Mouse (Mus musculus) embryonic facial prominence, embryonic 15.5 days (tissue): Measurements from ENCODE around the gene Basp1. TPM values are rescaled to one million over a fixed set of nuclear protein-coding genes. Genes with fewer than 3 reads are reported as not detected.
A peak's percentile ranks its signal among the peaks of the same experiment; 100 is the strongest.

ENCODE experiments used
- ATAC-seq: fragments of 200-750 bp; cut with Nextera tagmentation; 2 replicates; pipeline ENCODE4 v1.8.0; 2017; ENCODE audit warnings: low read depth, moderate TSS enrichment; ENCODE audit not compliant: insufficient number of reproducible peaks, low FRiP score, low TSS enrichment
- H3K27ac ChIP-seq: fragments of 300-500 bp; sonication (generic); replicated peaks from 2 replicates; pipeline ENCODE4 v1.5.1; 2015; ENCODE audit warnings: mild to moderate bottlenecking, inconsistent platforms
- H3K27me3 ChIP-seq: fragments of 300-500 bp; sonication (generic); 2 replicates; pipeline ENCODE4 v1.6.1; 2015; ENCODE audit warnings: inconsistent platforms
- H3K36me3 ChIP-seq: fragments of 300-500 bp; sonication (generic); 2 replicates; pipeline ENCODE4 v1.6.1; 2015; ENCODE audit warnings: mild to moderate bottlenecking, inconsistent platforms
- H3K4me1 ChIP-seq: fragments of 300-500 bp; sonication (generic); 2 replicates; pipeline ENCODE4 v1.6.1; 2015; ENCODE audit warnings: inconsistent platforms
- H3K4me2 ChIP-seq: fragments of 300-500 bp; sonication (generic); replicated peaks from 2 replicates; pipeline ENCODE4 v1.6.1; 2015; ENCODE audit warnings: mild to moderate bottlenecking, inconsistent platforms
- H3K4me3 ChIP-seq: fragments of 300-500 bp; sonication (generic); replicated peaks from 2 replicates; pipeline ENCODE4 v1.5.1; 2015; ENCODE audit warnings: mild to moderate bottlenecking, inconsistent platforms
- H3K9ac ChIP-seq: fragments of 300-500 bp; sonication (generic); 2 replicates; pipeline ENCODE4 v1.6.1; 2015; ENCODE audit warnings: inconsistent platforms
- H3K9me3 ChIP-seq: fragments of 300-500 bp; sonication (generic); replicated peaks from 2 replicates; pipeline ENCODE4 v1.6.1; 2016; ENCODE audit warnings: inconsistent platforms
- WGBS: fragments of 180-500 bp; shearing (Covaris S2); methylation state at CpG from one replicate; pipeline ENCODE4 v1.1.7; 2015; 5-methylcytosine and 5-hydroxymethylcytosine counted together
- polyA plus RNA-seq: library from polyadenylated mRNA; unstranded; fragments of >200 nt; fragmentation: Nextera tagmentation; extraction: Ambion mirVana; gene quantifications from 2 replicates; pipeline ENCODE4 v1.2.1, GENCODE M21; 2015

Basp1 gene
- polyA plus RNA-seq, 1 experiment from 2014 or later, result 56.8 TPM

DNA sequence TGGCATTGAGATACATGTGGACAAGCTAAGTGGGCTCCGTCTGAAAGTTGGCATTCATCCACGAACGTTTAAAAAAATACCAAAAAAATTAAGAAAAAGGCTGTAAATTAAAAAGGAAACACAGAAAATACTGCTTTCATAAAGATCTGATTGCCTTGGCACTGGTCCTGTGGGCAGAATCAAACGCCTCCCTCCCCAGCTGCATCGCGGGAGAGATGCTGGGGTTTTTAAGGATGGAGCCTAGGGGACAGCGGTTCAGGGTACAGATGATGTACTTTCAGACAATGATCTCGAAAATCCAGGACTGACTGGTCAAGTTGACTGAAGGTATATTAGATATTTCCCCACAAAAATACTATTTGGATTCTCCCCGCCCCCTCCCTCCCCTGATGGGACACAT is 49.9 kb downstream of the Basp1 start:
- H3K36me3 ChIP-seq, result no peaks in the 10 kb centered on the region
- H3K4me3 ChIP-seq, result peak overlapping the region; percentile 41; the same call in 1 of the 2 replicates
- H3K4me2 ChIP-seq, result no peak overlapping the region
- 84% methylated on average over 9 of the region's 9 CpGs for WGBS
- ATAC-seq, result no peak
- H3K9me3 ChIP-seq, result no peaks in the 10 kb centered on the region
- H3K27ac ChIP-seq, result no peak overlapping the region
- H3K27me3 ChIP-seq, result no peaks in the 10 kb centered on the region
- H3K9ac ChIP-seq, result no peak overlapping the region
- H3K4me1 ChIP-seq, result peaks cover 23% of the 10 kb centered on the region

DNA sequence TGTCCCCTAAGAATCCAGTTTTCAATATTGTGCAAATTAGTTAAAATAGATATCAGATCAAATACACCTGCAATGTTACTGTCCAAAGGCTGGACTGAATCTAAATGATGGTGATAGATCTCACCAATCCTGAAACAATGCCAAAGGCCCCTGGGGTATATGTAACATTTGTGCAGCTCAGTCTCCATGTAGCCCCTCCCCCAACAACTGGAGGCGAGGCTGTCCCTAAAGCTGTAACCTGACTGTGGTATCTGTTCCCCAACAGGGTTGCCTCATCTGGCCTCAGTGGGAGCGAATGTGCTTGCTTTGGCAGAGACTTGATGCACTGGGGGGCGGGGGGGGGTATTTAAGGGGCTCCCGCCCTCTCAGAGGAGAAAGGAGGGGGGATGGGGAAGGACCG is 52.7 kb downstream of the Basp1 start:
- WGBS, result 44% methylated on average over 5 of the region's 5 CpGs
- Histone ChIP-seq H3K4me2 (no peak overlapping the region), H3K27me3 (no peaks in the 10 kb centered on the region), H3K4me3 (no peak overlapping the region), H3K9ac (no peak overlapping the region), H3K4me1 (peaks cover 23% of the 10 kb centered on the region), H3K9me3 (no peaks in the 10 kb centered on the region), H3K27ac (no peak overlapping the region), H3K36me3 (no peaks in the 10 kb centered on the region)
- ATAC-seq, result no peak

DNA sequence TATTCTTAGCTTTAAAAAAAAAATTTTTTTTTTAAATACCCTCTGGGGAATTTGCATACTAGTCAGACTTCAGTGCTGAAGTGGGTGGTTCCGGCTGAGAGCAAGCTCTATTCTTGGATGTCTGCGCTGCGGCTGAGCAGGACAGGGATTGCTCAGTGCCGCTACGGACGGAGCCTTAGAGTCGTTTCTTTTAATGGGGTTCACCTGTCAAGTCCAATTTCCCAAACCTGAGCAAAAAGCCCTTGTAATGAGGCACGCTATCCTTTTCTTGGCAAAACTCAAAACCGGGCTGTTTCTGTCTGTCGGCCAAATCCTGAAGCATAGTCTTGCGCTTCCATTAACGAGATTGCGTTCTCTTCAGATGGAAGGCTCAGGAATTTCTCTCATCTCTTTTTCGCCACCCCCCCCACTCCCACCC is 54.9 kb downstream of the Basp1 start:
- Histone ChIP-seq H3K36me3 (no peaks in the 10 kb centered on the region), H3K9me3 (no peaks in the 10 kb centered on the region), H3K9ac (no peak overlapping the region), H3K27ac (no peak overlapping the region), H3K4me3 (0 out of 2 replicates have a peak overlapping the region, but pooled peaks have one; percentile 6), H3K27me3 (no peaks in the 10 kb centered on the region), H3K4me2 (peak overlapping the region; percentile 21; the same call in 1 of the 2 replicates), H3K4me1 (peaks cover 7% of the 10 kb centered on the region)
- ATAC-seq, result no peak
- WGBS, result 17% methylated on average over 14 of the region's 14 CpGs

DNA sequence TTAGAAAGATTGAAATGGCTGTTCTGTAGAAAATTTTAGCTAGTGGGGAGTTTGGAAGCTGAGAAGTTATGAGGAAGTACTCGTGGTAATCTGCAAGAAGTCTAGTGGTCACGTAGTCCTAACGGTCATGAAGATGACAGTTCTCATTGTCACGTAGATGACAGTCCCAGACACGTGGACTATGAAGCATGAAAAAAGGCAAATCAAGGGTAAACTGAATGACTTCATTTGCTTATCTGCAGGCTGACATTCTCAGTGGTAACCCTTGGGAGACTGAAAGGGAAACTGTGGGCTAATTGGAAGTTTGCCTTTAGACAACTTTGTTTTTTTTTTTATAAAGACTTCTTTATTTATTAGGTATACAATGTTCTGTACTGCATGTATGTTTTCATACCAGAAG is 58.2 kb downstream of the Basp1 start:
- Histone ChIP-seq H3K4me3 (no peak overlapping the region), H3K4me2 (no peak overlapping the region), H3K27me3 (no peaks in the 10 kb centered on the region), H3K9me3 (no peaks in the 10 kb centered on the region), H3K4me1 (peaks cover 5% of the 10 kb centered on the region), H3K27ac (no peak overlapping the region), H3K36me3 (no peaks in the 10 kb centered on the region), H3K9ac (no peak overlapping the region)
- no peak for ATAC-seq
- WGBS, result 89% methylated on average over 5 of the region's 5 CpGs

DNA sequence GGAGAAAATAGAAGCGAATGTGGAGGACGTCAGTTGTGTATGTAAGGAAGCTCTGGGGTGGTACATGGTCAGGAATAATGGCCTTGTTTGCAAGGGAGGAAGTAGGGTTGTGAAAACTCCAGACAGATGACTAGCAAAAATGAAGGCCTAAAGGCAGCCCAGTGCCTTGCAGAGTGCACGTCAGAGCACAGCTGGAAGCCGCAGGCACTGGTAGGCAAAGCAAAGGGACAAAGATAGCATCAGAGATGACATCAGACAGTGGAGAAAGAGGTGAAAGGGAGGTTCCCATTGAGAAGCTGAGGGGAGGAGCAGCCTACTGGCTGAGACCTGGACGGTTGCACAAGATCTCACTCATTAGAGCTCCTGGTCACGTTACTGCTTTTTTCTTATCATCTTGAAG is 58.8 kb downstream of the Basp1 start:
- WGBS, result 71% methylated on average over 6 of the region's 6 CpGs
- no peak for ATAC-seq
- no peak overlapping the region for H3K4me2 ChIP-seq

DNA sequence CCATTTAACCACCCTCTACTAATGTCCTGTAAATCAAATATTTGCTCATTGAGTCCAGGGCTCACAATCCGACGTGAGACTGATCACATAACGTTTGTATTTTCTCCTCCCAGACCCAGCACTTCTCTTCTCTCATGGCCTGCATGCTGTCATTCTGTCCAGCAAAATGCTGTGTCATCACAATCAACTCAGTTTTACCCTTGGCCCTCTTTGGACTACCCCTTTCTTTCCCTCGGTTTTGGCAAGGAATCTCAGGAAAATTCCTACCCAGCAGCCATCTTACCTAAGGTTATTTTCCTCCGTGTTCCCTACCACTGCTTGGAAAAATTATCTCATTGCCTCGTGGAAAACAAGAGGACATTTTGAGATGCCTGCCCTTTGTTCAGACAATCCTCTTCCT is 60.1 kb downstream of the Basp1 start:
- Histone ChIP-seq H3K27ac (no peak overlapping the region), H3K27me3 (no peaks in the 10 kb centered on the region), H3K9ac (no peak overlapping the region), H3K36me3 (no peaks in the 10 kb centered on the region), H3K9me3 (no peaks in the 10 kb centered on the region), H3K4me3 (no peak overlapping the region), H3K4me1 (no peaks in the 10 kb centered on the region), H3K4me2 (no peak overlapping the region)
- WGBS, result 75% methylated on average over 6 of the region's 6 CpGs
- no peak for ATAC-seq

More for the DNA sequence above, 58.8 kb downstream of the Basp1 start:
- H3K4me3 ChIP-seq, result no peak overlapping the region
- H3K27me3 ChIP-seq, result no peaks in the 10 kb centered on the region
- H3K9me3 ChIP-seq, result no peaks in the 10 kb centered on the region
- H3K4me1 ChIP-seq, result no peaks in the 10 kb centered on the region
- H3K9ac ChIP-seq, result no peak overlapping the region
- no peak overlapping the region for H3K27ac ChIP-seq
- no peaks in the 10 kb centered on the region for H3K36me3 ChIP-seq

DNA sequence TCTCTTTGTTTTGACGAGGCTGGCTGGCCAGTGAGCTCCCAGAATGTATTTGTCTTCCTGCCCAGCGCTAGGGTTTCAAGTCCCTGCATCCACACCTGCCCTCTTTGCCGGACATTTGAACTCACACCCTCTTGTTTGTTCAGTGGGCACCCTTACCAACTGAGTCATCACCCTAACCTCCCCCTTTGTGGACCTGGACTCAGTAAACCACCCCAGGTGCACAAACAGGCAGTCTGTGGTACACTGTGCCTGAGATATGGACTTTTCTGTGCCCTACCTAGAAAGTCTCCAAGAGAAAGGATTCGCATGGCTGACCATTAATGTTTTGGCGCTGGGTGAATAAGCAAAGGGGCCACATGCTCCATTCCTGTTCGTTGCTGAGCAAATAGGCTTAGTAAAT is 70.3 kb downstream of the Basp1 start:
- no peak for ATAC-seq
- Histone ChIP-seq H3K27me3 (no peaks in the 10 kb centered on the region), H3K4me3 (no peak overlapping the region), H3K4me2 (no peak overlapping the region), H3K9ac (no peak overlapping the region), H3K27ac (no peak overlapping the region), H3K4me1 (no peaks in the 10 kb centered on the region), H3K36me3 (no peaks in the 10 kb centered on the region), H3K9me3 (no peaks in the 10 kb centered on the region)
- WGBS, result 77% methylated on average over 6 of the region's 6 CpGs

DNA sequence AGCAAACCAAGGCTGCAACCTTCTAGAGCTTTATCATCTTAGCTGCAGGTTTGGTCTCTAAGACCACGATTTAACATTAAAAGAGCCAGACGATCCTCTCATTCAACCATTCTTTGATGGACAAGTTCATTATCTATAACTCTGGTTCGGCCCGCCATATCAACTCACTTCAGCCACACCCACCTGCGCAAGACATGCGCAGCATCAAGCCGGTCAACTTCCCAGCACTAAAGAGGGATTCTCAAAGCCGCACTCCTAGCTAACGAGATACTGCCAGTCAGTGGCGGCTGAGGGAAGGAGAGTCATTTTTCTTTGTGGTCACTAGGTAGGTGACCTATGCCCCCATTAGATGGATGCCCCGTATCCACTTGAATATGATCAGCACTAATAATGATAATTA is 78.3 kb downstream of the Basp1 start:
- Histone ChIP-seq H3K4me2 (no peak overlapping the region), H3K36me3 (no peaks in the 10 kb centered on the region), H3K4me3 (no peak overlapping the region), H3K27me3 (no peaks in the 10 kb centered on the region), H3K27ac (no peak overlapping the region), H3K9ac (no peak overlapping the region), H3K9me3 (no peaks in the 10 kb centered on the region), H3K4me1 (no peaks in the 10 kb centered on the region)
- ATAC-seq, result no peak
- 86% methylated on average over 11 of the region's 11 CpGs for WGBS

DNA sequence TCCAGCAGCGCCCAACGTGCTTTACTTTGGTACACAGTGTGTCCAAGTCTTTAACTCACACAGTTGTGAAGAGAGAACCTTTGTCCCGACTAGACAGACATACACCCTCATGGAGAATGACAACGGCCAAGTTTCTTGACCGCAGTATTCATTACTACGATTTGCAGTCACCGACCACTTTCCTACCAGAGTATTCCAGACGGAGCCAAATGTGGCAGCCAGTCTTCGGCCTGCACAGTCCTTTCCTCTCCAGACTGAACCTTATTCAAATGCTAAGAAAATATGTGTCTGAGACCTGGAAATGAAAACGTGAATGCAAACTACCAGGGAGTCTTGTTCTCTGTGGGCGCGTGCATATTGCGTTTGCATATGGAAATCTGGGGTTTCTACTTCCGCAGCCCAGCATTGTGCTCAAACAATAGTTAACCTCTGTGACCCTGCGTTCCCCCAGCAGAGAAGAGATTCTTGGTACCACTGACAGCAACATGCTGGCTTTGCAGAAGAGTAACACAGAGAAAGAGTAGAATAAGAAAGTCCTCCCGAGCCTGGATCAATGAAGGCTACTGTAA is 81.6 kb downstream of the Basp1 start:
- no peaks in the 10 kb centered on the region for H3K9me3 ChIP-seq
- H3K4me2 ChIP-seq, result no peak overlapping the region
- no peaks in the 10 kb centered on the region for H3K36me3 ChIP-seq
- H3K4me3 ChIP-seq, result no peak overlapping the region
- WGBS, result 61% methylated on average over 16 of the region's 16 CpGs
- no peaks in the 10 kb centered on the region for H3K4me1 ChIP-seq
- H3K27me3 ChIP-seq, result no peaks in the 10 kb centered on the region
- H3K9ac ChIP-seq, result no peak overlapping the region
- no peak for ATAC-seq
- no peak overlapping the region for H3K27ac ChIP-seq

DNA sequence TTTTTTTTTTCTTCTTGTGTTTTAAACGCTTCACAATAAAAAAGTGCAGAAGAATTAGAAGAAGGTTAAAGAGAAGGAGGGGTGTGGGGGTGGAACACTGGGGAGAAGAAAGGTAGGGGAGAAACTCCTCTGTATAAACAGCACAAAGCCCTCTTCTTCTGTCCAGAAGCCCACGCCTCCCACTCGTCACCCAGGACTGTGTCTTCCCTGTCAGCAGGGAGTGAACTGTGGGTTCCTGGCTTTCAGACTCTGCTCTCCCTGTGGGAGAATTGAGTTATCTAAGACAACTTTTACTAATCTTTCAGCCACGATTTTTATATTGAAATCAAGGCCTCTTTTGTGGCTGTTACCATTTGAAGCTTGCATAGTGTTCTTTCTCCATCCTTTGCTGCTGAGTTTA is 82.6 kb downstream of the Basp1 start:
- no peak overlapping the region for H3K9ac ChIP-seq
- no peak overlapping the region for H3K4me2 ChIP-seq
- no peaks in the 10 kb centered on the region for H3K4me1 ChIP-seq
- no peak for ATAC-seq
- no peak overlapping the region for H3K27ac ChIP-seq
- no peaks in the 10 kb centered on the region for H3K36me3 ChIP-seq
- no peaks in the 10 kb centered on the region for H3K9me3 ChIP-seq
- 68% methylated on average over 4 of the region's 4 CpGs for WGBS
- no peaks in the 10 kb centered on the region for H3K27me3 ChIP-seq
- no peak overlapping the region for H3K4me3 ChIP-seq

DNA sequence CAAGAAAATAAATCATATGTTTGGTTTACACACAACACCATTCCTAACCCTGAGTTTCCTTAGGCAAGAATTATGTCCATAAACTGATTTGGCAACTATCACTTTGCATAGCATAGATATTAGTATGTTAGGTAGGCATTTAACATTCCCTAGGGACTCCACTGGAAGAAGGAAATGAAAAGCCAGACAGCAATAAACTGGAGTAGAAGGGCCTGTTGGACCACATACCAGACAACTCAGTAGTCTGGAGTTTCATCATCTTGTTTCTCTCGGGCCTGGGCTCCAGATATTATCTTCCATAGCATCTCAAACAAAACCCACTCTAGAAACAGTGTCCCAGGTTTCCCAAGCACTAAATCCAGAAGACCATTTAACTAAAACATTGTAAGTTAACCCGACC is 91.0 kb downstream of the Basp1 start:
- no peaks in the 10 kb centered on the region for H3K27me3 ChIP-seq
- no peak for ATAC-seq
- WGBS, result 53% methylated on average over 2 of the region's 2 CpGs
- H3K4me2 ChIP-seq, result no peak overlapping the region
- no peak overlapping the region for H3K27ac ChIP-seq
- H3K36me3 ChIP-seq, result no peaks in the 10 kb centered on the region
- H3K9me3 ChIP-seq, result no peaks in the 10 kb centered on the region
- no peak overlapping the region for H3K9ac ChIP-seq
- H3K4me3 ChIP-seq, result no peak overlapping the region
- no peaks in the 10 kb centered on the region for H3K4me1 ChIP-seq

DNA sequence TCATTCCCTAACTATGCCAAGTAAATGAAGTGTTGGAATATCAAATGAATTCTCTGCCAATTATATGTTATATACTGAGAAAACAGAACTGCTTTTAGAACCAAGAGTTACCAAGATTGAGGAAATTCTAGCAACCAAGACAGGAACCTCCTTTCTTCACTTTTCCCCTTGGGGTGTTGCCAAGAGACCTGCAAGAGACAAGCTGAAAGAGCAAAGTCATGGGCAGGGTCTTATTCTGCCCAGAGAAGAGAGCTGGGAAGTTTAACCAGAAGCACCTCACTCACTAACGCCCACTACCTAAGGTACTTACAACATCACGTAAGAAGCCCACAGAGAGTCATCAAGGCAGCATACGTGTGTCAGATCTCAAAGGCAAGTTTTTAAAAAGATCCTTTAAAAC is 91.5 kb downstream of the Basp1 start:
- WGBS, result 86% methylated on average over 3 of the region's 3 CpGs
- Histone ChIP-seq H3K9ac (no peak overlapping the region), H3K36me3 (no peaks in the 10 kb centered on the region), H3K4me2 (no peak overlapping the region), H3K4me1 (no peaks in the 10 kb centered on the region), H3K9me3 (no peaks in the 10 kb centered on the region), H3K27me3 (no peaks in the 10 kb centered on the region), H3K27ac (no peak overlapping the region), H3K4me3 (no peak overlapping the region)
- ATAC-seq, result no peak
